Mouse (Mus musculus): ENCODE results near the gene Ifna15.
"Not testable (repeated sequence)": the region's sequence is repeated elsewhere in the genome, so short reads cannot be mapped to it uniquely, and the experiment has no call there.

The Ifna15 gene

GRCm38 (mm10) chr4:88558145-88558544 is at the start of gene Ifna15:
TSS of gene Ifna15 (minus strand) at chr4:88558245.
- not testable (repeated sequence) for TF ChIP-seq GATA4 (IDR thresholded peaks at IDR 0.05; ENCODE audit: insufficient replicate concordance, low read length)

GRCm38 (mm10) chr4:88603276-88603675 is 45.2 kb upstream of the Ifna15 start, which contains the start of gene Ifna12:
TSS of gene Ifna12 (minus strand) at chr4:88603376.
- no peak for TF ChIP-seq GATA4 (IDR thresholded peaks at IDR 0.05; ENCODE audit: insufficient replicate concordance, low read length)

- no peak for TF ChIP-seq GATA4 (IDR thresholded peaks at IDR 0.05; ENCODE audit: insufficient replicate concordance, low read length)
These were observed 34.2 kb upstream of the Ifna15 start, which contains the start of gene Ifna9 for GRCm38 (mm10) chr4:88592285-88592684. TSS of gene Ifna9 (minus strand) at chr4:88592385.

GRCm38 (mm10) chr4:88571698-88572097 is 13.7 kb upstream of the Ifna15 start, which contains the start of gene Ifna14:
TSS of gene Ifna14 (minus strand) at chr4:88571798.
- no peak for TF ChIP-seq GATA4 (IDR thresholded peaks at IDR 0.05; ENCODE audit: insufficient replicate concordance, low read length)

- no peak for TF ChIP-seq GATA4 (IDR thresholded peaks at IDR 0.05; ENCODE audit: insufficient replicate concordance, low read length)
These were observed 3.7 kb upstream of the Ifna15 start for GRCm38 (mm10) chr4:88561791-88562190.

- TF ChIP-seq GATA4 (IDR thresholded peaks at IDR 0.05; ENCODE audit: insufficient replicate concordance, low read length), result no peak
These were observed 7.7 kb downstream of the Ifna15 start for GRCm38 (mm10) chr4:88550161-88550945.

GRCm38 (mm10) chr4:88547986-88548385 is 10.1 kb downstream of the Ifna15 start:
- TF ChIP-seq GATA4 (IDR thresholded peaks at IDR 0.05; ENCODE audit: insufficient replicate concordance, low read length), result no peak

- no peak for TF ChIP-seq GATA4 (IDR thresholded peaks at IDR 0.05; ENCODE audit: insufficient replicate concordance, low read length)
These were observed 14.3 kb downstream of the Ifna15 start for GRCm38 (mm10) chr4:88543649-88544234.

- TF ChIP-seq GATA4 (IDR thresholded peaks at IDR 0.05; ENCODE audit: insufficient replicate concordance, low read length), result no peak
These were observed 20.7 kb downstream of the Ifna15 start for GRCm38 (mm10) chr4:88537328-88537727.

- TF ChIP-seq GATA4 (IDR thresholded peaks at IDR 0.05; ENCODE audit: insufficient replicate concordance, low read length), result no peak
These were observed 21.4 kb downstream of the Ifna15 start for GRCm38 (mm10) chr4:88536640-88537039.

- TF ChIP-seq GATA4 (IDR thresholded peaks at IDR 0.05; ENCODE audit: insufficient replicate concordance, low read length), result no peak
These were observed 22.3 kb downstream of the Ifna15 start for GRCm38 (mm10) chr4:88535742-88536141.

- TF ChIP-seq GATA4 (IDR thresholded peaks at IDR 0.05; ENCODE audit: insufficient replicate concordance, low read length), result no peak
These were observed 23.1 kb downstream of the Ifna15 start for GRCm38 (mm10) chr4:88534903-88535302.

GRCm38 (mm10) chr4:88533499-88533898 is 24.5 kb downstream of the Ifna15 start:
- TF ChIP-seq GATA4 (IDR thresholded peaks at IDR 0.05; ENCODE audit: insufficient replicate concordance, low read length), result no peak

GRCm38 (mm10) chr4:88530892-88531291 is 27.2 kb downstream of the Ifna15 start:
- TF ChIP-seq GATA4 (IDR thresholded peaks at IDR 0.05; ENCODE audit: insufficient replicate concordance, low read length), result no peak

- TF ChIP-seq GATA4 (IDR thresholded peaks at IDR 0.05; ENCODE audit: insufficient replicate concordance, low read length), result no peak
These were observed 27.8 kb downstream of the Ifna15 start for GRCm38 (mm10) chr4:88530271-88530670.

- no peak for TF ChIP-seq GATA4 (IDR thresholded peaks at IDR 0.05; ENCODE audit: insufficient replicate concordance, low read length)
These were observed 31.5 kb downstream of the Ifna15 start for GRCm38 (mm10) chr4:88526379-88527049.
